Mouse (Mus musculus) limb, embryonic 15.5 days (tissue): ENCODE results near the gene Accsl. TPM values are rescaled to one million over a fixed set of nuclear protein-coding genes. Genes with fewer than 3 reads are reported as not detected.
A peak's percentile ranks its signal among the peaks of the same experiment; 100 is the strongest.

Experiments
- ATAC-seq: fragments of 200-750 bp; cut with Nextera tagmentation; 2 replicates; pipeline ENCODE4 v1.8.0; 2017; ENCODE audit warnings: low read depth, moderate TSS enrichment; ENCODE audit not compliant: insufficient number of reproducible peaks, low FRiP score, low TSS enrichment
- H3K27ac ChIP-seq: fragments of 300-500 bp; sonication (generic); 2 replicates; pipeline ENCODE4 v1.5.1; 2015; ENCODE audit warnings: moderate library complexity, mild to moderate bottlenecking, inconsistent platforms
- H3K27me3 ChIP-seq: fragments of 300-500 bp; sonication (generic); 2 replicates; pipeline ENCODE4 v1.6.1; 2015; ENCODE audit warnings: inconsistent platforms
- H3K36me3 ChIP-seq: fragments of 300-500 bp; sonication (generic); 2 replicates; pipeline ENCODE4 v1.6.1; 2015; ENCODE audit warnings: inconsistent platforms
- H3K4me1 ChIP-seq: fragments of 300-500 bp; sonication (generic); 2 replicates; pipeline ENCODE4 v1.6.1; 2015; ENCODE audit warnings: inconsistent platforms
- H3K4me2 ChIP-seq: fragments of 300-500 bp; sonication (generic); 2 replicates; pipeline ENCODE4 v1.6.1; 2015; ENCODE audit warnings: mild to moderate bottlenecking, inconsistent platforms
- H3K4me3 ChIP-seq: fragments of 300-500 bp; sonication (generic); 2 replicates; pipeline ENCODE4 v1.5.1; 2015; ENCODE audit warnings: mild to moderate bottlenecking, inconsistent platforms
- H3K9ac ChIP-seq: fragments of 300-500 bp; sonication (generic); 2 replicates; pipeline ENCODE4 v1.6.1; 2015; ENCODE audit warnings: inconsistent platforms
- H3K9me3 ChIP-seq: fragments of 300-500 bp; sonication (generic); 2 replicates; pipeline ENCODE4 v1.6.1; 2016; ENCODE audit warnings: inconsistent platforms
- WGBS: fragments of 180-500 bp; shearing (Covaris S2); methylation state at CpG from one replicate; pipeline ENCODE4 v1.1.7; 2015; 5-methylcytosine and 5-hydroxymethylcytosine counted together
- polyA plus RNA-seq: library from polyadenylated mRNA; unstranded; fragments of >200 nt; fragmentation: Nextera tagmentation; extraction: Ambion mirVana; gene quantifications from 2 replicates; pipeline ENCODE4 v1.2.1, GENCODE M21; 2015

Gene Accsl
- polyA plus RNA-seq, 1 experiment from 2014 or later = not detected

GRCm38 (mm10) chr2:93872257-93872656 is 3.3 kb upstream of the Accsl start:
- no peaks in the 10 kb centered on the region for H3K9me3 ChIP-seq
- no peaks in the 10 kb centered on the region for H3K27me3 ChIP-seq
- H3K36me3 ChIP-seq = no peaks in the 10 kb centered on the region
- no peak for ATAC-seq
- no peaks in the 10 kb centered on the region for H3K4me1 ChIP-seq
- H3K4me3 ChIP-seq = no peak overlapping the region
- no peak overlapping the region for H3K9ac ChIP-seq
- no peak overlapping the region for H3K27ac ChIP-seq
- H3K4me2 ChIP-seq = no peak overlapping the region
- WGBS = 42% methylated on average over 7 of the region's 7 CpGs

GRCm38 (mm10) chr2:93871411-93871925 is 2.5 kb upstream of the Accsl start:
- H3K9me3 ChIP-seq = no peaks in the 10 kb centered on the region
- no peak overlapping the region for H3K27ac ChIP-seq
- H3K4me3 ChIP-seq = no peak overlapping the region
- 80% methylated on average over 4 of the region's 4 CpGs for WGBS
- no peak for ATAC-seq
- H3K4me2 ChIP-seq = no peak overlapping the region
- H3K4me1 ChIP-seq = no peaks in the 10 kb centered on the region
- H3K27me3 ChIP-seq = no peaks in the 10 kb centered on the region
- no peak overlapping the region for H3K9ac ChIP-seq
- no peaks in the 10 kb centered on the region for H3K36me3 ChIP-seq

GRCm38 (mm10) chr2:93870842-93871241 is 1.9 kb upstream of the Accsl start:
- H3K9ac ChIP-seq = no peak overlapping the region
- WGBS = 54% methylated on average over 4 of the region's 4 CpGs
- H3K4me3 ChIP-seq = no peak overlapping the region
- ATAC-seq = no peak
- no peaks in the 10 kb centered on the region for H3K9me3 ChIP-seq
- H3K36me3 ChIP-seq = no peaks in the 10 kb centered on the region
- no peak overlapping the region for H3K27ac ChIP-seq
- no peak overlapping the region for H3K4me2 ChIP-seq
- no peaks in the 10 kb centered on the region for H3K4me1 ChIP-seq
- H3K27me3 ChIP-seq = no peaks in the 10 kb centered on the region

GRCm38 (mm10) chr2:93868566-93868965 is 391 bp downstream of the Accsl start:
- no peaks in the 10 kb centered on the region for H3K36me3 ChIP-seq
- H3K27me3 ChIP-seq = no peaks in the 10 kb centered on the region
- H3K9ac ChIP-seq = no peak overlapping the region
- no peaks in the 10 kb centered on the region for H3K9me3 ChIP-seq
- ATAC-seq = no peak
- no peak overlapping the region for H3K27ac ChIP-seq
- H3K4me3 ChIP-seq = no peak overlapping the region
- 83% methylated on average over 11 of the region's 11 CpGs for WGBS
- no peak overlapping the region for H3K4me2 ChIP-seq
- H3K4me1 ChIP-seq = no peaks in the 10 kb centered on the region

GRCm38 (mm10) chr2:93863229-93863628 is 5.7 kb downstream of the Accsl start:
- H3K9me3 ChIP-seq = no peaks in the 10 kb centered on the region
- H3K27ac ChIP-seq = no peak overlapping the region
- no peak overlapping the region for H3K4me2 ChIP-seq
- H3K4me3 ChIP-seq = no peak overlapping the region
- H3K27me3 ChIP-seq = no peaks in the 10 kb centered on the region
- no peaks in the 10 kb centered on the region for H3K36me3 ChIP-seq
- no peak for ATAC-seq
- 66% methylated on average over 4 of the region's 4 CpGs for WGBS
- H3K9ac ChIP-seq = no peak overlapping the region
- no peaks in the 10 kb centered on the region for H3K4me1 ChIP-seq

- no peak overlapping the region for H3K4me3 ChIP-seq
- WGBS = 69% methylated on average over 12 of the region's 12 CpGs
- no peak overlapping the region for H3K4me2 ChIP-seq
- H3K4me1 ChIP-seq = no peaks in the 10 kb centered on the region
- H3K9ac ChIP-seq = no peak overlapping the region
- H3K27me3 ChIP-seq = no peaks in the 10 kb centered on the region
- H3K27ac ChIP-seq = no peak overlapping the region
- no peak for ATAC-seq
- H3K9me3 ChIP-seq = no peaks in the 10 kb centered on the region
- H3K36me3 ChIP-seq = no peaks in the 10 kb centered on the region
Measured at GRCm38 (mm10) chr2:93858845-93859244, 10.1 kb downstream of the Accsl start.

GRCm38 (mm10) chr2:93851303-93851702 is 17.7 kb downstream of the Accsl start:
- H3K36me3 ChIP-seq = no peaks in the 10 kb centered on the region
- H3K9me3 ChIP-seq = no peaks in the 10 kb centered on the region
- H3K4me3 ChIP-seq = no peak overlapping the region
- H3K27me3 ChIP-seq = no peaks in the 10 kb centered on the region
- H3K4me1 ChIP-seq = peaks cover 13% of the 10 kb centered on the region
- H3K9ac ChIP-seq = no peak overlapping the region
- whole genome bisulfite sequencing = 42% methylated on average over 1 of the region's 1 CpGs
- no peak overlapping the region for H3K4me2 ChIP-seq
- H3K27ac ChIP-seq = no peak overlapping the region
- ATAC-seq = no peak

GRCm38 (mm10) chr2:93850317-93850944 is 18.5 kb downstream of the Accsl start:
- no peak for ATAC-seq
- WGBS = 32% methylated on average over 13 of the region's 13 CpGs
- peak overlapping the region; percentile 54 for H3K4me3 ChIP-seq

GRCm38 (mm10) chr2:93849505-93850089 is 19.4 kb downstream of the Accsl start, which contains the start of gene Accs:
TSS of gene Accs (minus strand) at chr2:93849943.
- Histone ChIP-seq H3K4me2 (peak within 1 kb of the TSS; percentile 61), H3K27me3 (no peaks in the 10 kb centered on the region), H3K9ac (peak within 1 kb of the TSS; percentile 42), H3K27ac (peak within 1 kb of the TSS; percentile 83), H3K36me3 (peaks cover 3% of the 10 kb centered on the region), H3K4me3 (peak within 1 kb of the TSS; percentile 54), H3K4me1 (peaks cover 13% of the 10 kb centered on the region), H3K9me3 (no peaks in the 10 kb centered on the region)
- whole genome bisulfite sequencing = 0% methylated on average over 28 of the region's 28 CpGs
- peak; percentile 75 for ATAC-seq

More at GRCm38 (mm10) chr2:93850317-93850944, 18.5 kb downstream of the Accsl start:
- no peaks in the 10 kb centered on the region for H3K27me3 ChIP-seq
- H3K9ac ChIP-seq = no peak overlapping the region
- H3K4me1 ChIP-seq = peaks cover 13% of the 10 kb centered on the region
- H3K36me3 ChIP-seq = peaks cover 3% of the 10 kb centered on the region
- H3K4me2 ChIP-seq = peak overlapping the region; percentile 61; the same call in 1 of the 2 replicates
- H3K27ac ChIP-seq = no peak overlapping the region
- no peaks in the 10 kb centered on the region for H3K9me3 ChIP-seq

- no peak overlapping the region for H3K4me3 ChIP-seq
- H3K4me2 ChIP-seq = no peak overlapping the region
- ATAC-seq = no peak
- peaks cover 54% of the 10 kb centered on the region for H3K36me3 ChIP-seq
- no peaks in the 10 kb centered on the region for H3K27me3 ChIP-seq
- H3K9ac ChIP-seq = no peak overlapping the region
- H3K27ac ChIP-seq = no peak overlapping the region
- 98% methylated on average over 3 of the region's 3 CpGs for WGBS
- no peaks in the 10 kb centered on the region for H3K4me1 ChIP-seq
- no peaks in the 10 kb centered on the region for H3K9me3 ChIP-seq
Measured at GRCm38 (mm10) chr2:93841349-93841748, 27.6 kb downstream of the Accsl start.

- ATAC-seq = no peak
- Histone ChIP-seq H3K36me3 (peaks cover 59% of the 10 kb centered on the region), H3K27me3 (no peaks in the 10 kb centered on the region), H3K27ac (no peak overlapping the region), H3K4me2 (no peak overlapping the region), H3K9ac (no peak overlapping the region), H3K4me3 (no peak overlapping the region), H3K9me3 (no peaks in the 10 kb centered on the region), H3K4me1 (no peaks in the 10 kb centered on the region)
- 81% methylated on average over 6 of the region's 6 CpGs for WGBS
Measured at GRCm38 (mm10) chr2:93840109-93840508, 28.8 kb downstream of the Accsl start.

- Histone ChIP-seq H3K36me3 (peaks cover 57% of the 10 kb centered on the region), H3K27me3 (no peaks in the 10 kb centered on the region), H3K4me3 (no peak overlapping the region), H3K9ac (no peak overlapping the region), H3K9me3 (no peaks in the 10 kb centered on the region), H3K4me2 (no peak overlapping the region), H3K27ac (no peak overlapping the region), H3K4me1 (no peaks in the 10 kb centered on the region)
- ATAC-seq = no peak
- WGBS = 86% methylated on average over 4 of the region's 4 CpGs
Measured at GRCm38 (mm10) chr2:93838931-93839330, 30.0 kb downstream of the Accsl start.
